Mouse (Mus musculus): ENCODE measurements around the gene Cacna1g. TPM values are rescaled to one million over a fixed set of nuclear protein-coding genes. Genes with fewer than 3 reads are reported as not detected.

The Cacna1g gene
- total RNA-seq, 1 experiment from 2014 or later = not detected

DNA sequence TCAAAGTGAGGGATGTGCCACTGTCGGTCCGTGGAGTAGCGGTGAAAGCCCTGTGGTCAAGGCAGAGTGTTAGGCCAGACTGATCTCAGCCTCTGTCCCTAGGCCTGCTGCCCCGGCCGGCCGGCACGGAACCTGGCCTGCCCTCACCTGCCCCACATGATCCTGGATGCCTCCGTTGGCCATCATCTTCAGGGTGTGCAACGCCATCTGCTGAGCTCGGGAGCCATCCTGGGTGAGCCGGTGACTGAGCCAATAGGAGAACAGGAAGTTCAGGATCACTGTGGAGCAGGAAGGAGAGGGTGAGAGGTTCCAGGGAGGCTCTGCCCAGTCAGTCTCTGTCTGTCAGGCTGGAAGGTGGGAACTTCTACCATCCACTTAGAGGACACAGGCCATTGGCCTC, 9.4 kb upstream of the Cacna1g start:
- ATAC-seq (ENCODE audit: extremely low read depth, insufficient number of reproducible peaks, low FRiP score, poor library complexity, severe bottlenecking) = no peak

GRCm38 (mm10) chr11:94482738-94483137, 8.7 kb upstream of the Cacna1g start:
- ATAC-seq (ENCODE audit: extremely low read depth, insufficient number of reproducible peaks, low FRiP score, poor library complexity, severe bottlenecking) = no peak

DNA sequence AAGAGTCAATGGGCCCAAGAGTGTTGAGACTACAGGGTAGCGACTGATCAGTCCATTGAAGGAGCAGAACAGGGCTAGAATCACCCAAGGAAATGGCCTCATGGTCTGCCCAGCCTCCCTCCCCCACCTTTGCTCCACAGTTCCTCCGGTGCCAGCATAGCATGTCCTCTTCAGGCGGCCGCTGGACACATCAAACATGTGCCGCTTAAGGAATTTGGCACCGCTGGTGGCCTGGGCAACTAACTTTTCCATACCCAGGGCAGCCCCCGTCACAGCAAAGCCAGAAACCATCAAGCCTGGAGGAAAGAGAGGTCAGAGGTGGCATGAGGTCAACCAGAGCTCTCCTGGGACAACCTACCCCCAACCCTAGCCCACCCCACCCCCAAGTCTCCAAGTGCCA, 8.0 kb upstream of the Cacna1g start:
- no peak for ATAC-seq (ENCODE audit: extremely low read depth, insufficient number of reproducible peaks, low FRiP score, poor library complexity, severe bottlenecking)

- no peak for ATAC-seq (ENCODE audit: extremely low read depth, insufficient number of reproducible peaks, low FRiP score, poor library complexity, severe bottlenecking)
Measured at GRCm38 (mm10) chr11:94480382-94480781, 6.4 kb upstream of the Cacna1g start.

DNA sequence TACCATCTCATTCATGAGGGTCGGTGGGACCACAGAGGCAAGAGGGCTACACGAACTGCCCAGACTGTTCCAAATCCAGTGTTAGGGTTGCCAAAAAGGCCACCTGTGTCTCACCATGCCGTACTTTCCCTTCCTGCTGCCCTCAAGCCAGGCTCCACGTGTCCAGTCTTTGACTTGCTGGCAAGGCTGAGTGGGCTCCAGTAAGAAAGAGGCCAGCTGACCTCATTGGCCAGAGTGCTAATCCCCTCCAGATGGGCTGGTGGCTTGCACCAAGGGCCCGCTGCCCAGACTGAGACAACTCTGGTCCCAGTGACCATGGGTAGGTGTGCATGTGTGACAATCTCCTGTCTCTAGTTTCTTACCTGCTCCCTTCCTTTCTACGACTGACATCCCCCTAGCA, 3.7 kb upstream of the Cacna1g start:
- no peak for ATAC-seq (ENCODE audit: extremely low read depth, insufficient number of reproducible peaks, low FRiP score, poor library complexity, severe bottlenecking)

- no peak for ATAC-seq (ENCODE audit: extremely low read depth, insufficient number of reproducible peaks, low FRiP score, poor library complexity, severe bottlenecking)
Measured at GRCm38 (mm10) chr11:94475722-94476121, 1.7 kb upstream of the Cacna1g start.

- ATAC-seq (ENCODE audit: extremely low read depth, insufficient number of reproducible peaks, low FRiP score, poor library complexity, severe bottlenecking) = no peak
Measured at GRCm38 (mm10) chr11:94474544-94474910, 529 bp upstream of the Cacna1g start.

DNA sequence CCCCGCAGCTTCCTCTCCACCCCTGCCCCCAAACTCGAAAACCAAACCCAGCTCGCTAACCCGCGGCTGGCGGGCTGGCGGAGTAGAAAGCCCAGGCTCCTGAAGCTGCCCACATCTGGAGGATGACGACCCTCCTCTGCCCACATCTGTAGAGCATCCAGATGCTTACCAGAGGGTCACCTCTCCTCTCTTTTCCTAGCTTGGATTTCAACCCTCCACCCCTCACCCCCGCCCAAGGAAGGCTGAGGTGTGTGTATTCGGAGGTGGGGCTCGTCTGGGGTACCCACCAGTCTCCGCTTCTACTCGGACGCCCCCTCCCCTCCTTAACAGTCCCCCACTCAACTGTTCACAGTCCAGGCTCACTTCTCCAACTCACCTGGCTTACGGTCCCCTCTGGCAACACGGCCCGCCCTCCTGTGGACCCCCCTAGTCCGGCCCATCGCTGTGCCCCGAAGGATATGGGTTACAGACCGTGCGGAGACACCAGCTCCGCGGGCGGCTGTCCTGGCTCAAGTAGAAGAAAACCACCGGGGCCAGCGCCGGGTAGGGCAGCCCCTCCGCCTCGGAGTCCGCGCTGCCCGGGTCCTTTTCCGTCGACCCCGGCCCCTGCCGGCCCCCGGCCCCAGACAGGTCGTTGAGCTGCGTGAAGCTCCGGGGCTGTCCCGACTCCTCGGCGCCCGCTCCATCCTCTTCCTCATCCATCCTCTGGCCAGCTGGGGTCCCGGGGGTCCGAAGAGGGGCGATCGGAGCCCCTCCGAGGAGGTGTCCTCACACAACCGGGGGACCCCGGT, 887 bp downstream of the Cacna1g start:
- ATAC-seq (ENCODE audit: extremely low read depth, insufficient number of reproducible peaks, low FRiP score, poor library complexity, severe bottlenecking) = no peak

- no peak for ATAC-seq (ENCODE audit: extremely low read depth, insufficient number of reproducible peaks, low FRiP score, poor library complexity, severe bottlenecking)
Measured at GRCm38 (mm10) chr11:94472585-94472915, 1.4 kb downstream of the Cacna1g start.

DNA sequence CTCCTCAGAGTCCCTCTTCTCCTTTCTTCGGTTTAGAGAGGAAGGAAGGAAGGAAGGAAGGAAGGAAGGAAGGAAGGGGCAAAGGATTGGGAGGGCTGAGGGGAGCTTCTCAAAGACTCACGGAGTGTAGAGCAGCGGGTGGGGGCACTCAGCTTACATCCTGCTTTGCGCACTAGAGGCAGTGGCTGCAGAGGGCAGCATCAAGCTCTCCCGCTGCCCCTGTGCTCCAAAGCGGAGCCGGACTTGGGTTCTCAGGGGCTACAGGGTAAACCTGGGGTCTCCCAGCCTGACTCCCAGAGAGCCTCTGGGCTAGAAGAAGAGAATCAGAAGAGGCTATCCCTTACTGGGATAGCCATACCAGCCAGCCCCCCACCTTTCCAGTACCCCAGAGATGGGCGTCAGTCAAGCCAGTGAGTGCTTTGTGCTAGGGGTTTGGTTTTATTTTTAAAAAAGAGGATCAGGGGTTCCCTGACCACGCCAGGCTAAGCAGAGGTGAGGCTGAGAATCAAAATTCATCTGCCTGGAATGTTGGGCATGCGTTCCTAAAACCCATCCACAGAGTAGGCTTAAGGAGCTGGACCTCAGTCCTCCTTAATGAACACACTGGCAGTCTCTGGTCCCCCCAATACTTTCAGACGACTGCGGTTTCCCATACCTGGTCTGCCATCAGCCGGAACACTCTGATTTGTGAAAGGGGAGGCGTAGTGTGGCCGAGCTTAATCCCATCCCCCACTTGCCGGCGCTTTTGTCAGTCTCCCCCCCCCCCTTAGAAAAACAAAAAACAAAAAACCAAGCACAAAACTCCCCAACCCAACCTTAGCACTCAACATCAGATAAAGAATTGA, 2.0 kb downstream of the Cacna1g start:
- no peak for ATAC-seq (ENCODE audit: extremely low read depth, insufficient number of reproducible peaks, low FRiP score, poor library complexity, severe bottlenecking)

DNA sequence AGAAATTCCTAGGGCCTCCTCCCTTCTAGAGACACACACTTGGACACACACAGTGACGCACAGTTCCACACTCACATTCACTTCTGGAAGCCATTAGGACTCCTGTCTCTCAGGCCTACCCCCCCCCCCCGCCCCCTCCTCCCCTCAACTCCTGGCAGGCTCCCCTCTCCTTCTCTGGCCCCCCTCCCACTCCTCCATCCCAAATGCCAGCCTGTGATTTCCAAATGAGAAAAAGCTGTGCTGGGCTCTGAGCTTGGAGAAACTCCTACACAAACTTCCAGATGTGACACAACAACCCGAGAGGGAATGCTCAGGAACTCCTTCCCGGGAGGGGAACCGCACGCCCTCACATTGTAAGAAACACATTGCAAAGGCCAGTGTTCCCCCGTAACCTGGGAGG, 3.6 kb downstream of the Cacna1g start:
- ATAC-seq (ENCODE audit: extremely low read depth, insufficient number of reproducible peaks, low FRiP score, poor library complexity, severe bottlenecking) = no peak

- ATAC-seq (ENCODE audit: extremely low read depth, insufficient number of reproducible peaks, low FRiP score, poor library complexity, severe bottlenecking) = no peak
Measured at GRCm38 (mm10) chr11:94469136-94470064, 4.6 kb downstream of the Cacna1g start.

DNA sequence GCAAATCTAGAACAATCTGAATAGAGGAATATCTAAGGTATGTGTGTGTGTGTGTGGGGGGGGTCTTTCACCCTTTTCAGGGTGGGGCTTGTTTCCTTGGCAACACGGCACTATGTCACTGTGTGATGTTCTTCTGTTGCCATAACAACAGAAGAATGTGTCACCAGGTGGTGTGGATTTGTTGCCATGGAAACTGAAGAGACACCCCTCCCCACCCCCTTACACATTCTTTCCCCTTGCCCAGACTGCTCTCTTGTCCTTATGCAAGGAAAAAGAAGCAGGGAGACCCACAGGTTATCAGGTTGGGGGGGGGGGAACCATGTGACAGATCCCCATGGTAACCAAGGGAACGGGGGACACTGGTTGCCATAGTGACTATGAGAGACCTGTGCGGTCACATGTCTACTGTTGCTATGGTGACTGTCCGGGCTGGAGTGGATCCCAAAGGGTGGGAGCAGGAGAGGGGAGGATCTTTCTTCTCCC, 5.4 kb downstream of the Cacna1g start:
- ATAC-seq (ENCODE audit: extremely low read depth, insufficient number of reproducible peaks, low FRiP score, poor library complexity, severe bottlenecking) = no peak

DNA sequence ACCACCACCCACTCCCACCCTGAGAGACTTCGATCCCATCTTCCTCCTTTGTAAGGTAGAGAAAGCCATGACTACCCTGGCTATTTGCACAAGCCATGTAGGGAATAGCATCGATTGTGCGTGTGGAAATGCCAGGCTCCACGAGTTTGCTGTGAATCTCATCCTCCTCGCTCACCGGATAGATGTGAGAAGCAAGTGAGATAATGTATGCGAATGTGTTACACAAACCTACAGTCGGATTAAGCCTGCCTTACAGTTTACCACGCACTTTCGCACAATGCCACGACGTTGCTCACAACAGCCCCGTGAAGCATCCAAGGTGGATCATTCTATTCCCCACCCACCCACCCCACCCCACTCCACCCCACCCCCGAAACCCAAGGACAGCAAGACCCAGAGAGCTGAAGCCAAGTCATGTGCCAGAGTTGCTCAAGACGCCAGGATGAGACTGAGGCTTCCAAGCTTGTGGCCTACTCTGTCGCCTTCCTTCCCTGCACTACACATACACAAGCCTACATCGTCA, 7.6 kb downstream of the Cacna1g start:
- no peak for ATAC-seq (ENCODE audit: extremely low read depth, insufficient number of reproducible peaks, low FRiP score, poor library complexity, severe bottlenecking)

DNA sequence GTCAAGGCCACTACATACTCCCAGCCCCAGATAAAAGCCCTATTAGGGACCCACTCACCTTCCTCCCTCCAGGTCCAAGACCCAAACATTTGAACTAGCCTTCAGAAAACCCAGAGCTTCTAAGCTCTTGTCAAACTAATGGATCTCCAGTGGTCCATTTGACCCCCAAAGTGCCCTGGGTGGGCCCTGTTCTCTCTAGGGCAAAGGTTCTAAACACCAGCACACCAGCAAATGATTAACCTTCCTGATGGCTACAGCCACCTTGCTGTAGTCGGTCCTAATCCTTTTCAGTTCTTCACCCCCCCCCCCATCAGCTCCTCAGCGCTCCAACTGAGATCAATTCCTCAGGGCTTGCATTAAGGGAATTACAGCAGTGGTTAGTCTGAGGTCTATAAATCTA, 9.8 kb downstream of the Cacna1g start:
- ATAC-seq (ENCODE audit: extremely low read depth, insufficient number of reproducible peaks, low FRiP score, poor library complexity, severe bottlenecking) = no peak

DNA sequence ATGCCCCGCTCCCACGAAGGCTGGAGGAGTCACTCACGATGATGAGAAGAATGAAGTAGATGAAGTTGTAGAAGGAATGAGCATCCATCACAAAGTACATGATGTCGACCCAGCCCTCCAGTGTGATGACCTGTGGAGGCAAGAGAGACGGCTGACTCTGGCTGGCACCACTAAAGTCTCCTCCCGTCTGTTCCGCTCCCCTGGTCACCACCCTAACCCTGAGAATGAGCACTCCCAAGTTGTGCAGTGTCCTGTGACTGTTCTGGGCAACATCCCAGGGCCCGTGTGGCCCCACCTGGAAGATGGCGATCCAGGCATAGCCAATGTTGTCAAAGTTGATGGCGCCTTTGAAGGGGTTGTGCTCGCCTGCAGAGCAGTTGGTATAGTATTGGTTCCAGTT, 12.1 kb downstream of the Cacna1g start:
- no peak for ATAC-seq (ENCODE audit: extremely low read depth, insufficient number of reproducible peaks, low FRiP score, poor library complexity, severe bottlenecking)

DNA sequence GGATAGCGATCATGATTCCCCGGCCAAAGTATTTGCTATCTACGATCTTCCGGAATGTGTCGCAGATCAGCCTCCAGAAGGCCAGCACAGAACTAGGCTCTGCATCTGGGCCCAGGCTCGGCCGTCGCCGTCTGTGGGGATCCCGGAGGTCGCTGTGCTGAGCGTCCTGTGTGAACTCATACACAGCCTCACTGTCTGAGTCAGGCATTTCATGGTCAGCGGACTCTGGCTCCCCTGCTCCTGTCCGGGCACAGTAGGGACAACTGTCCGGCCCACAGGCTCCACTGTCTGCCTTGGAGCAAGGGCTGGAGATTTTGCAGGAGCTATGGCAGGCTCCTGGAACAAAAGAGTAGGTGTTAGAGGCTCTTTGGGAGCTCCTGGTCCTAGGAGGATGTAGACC, 17.0 kb downstream of the Cacna1g start:
- ATAC-seq (ENCODE audit: extremely low read depth, insufficient number of reproducible peaks, low FRiP score, poor library complexity, severe bottlenecking) = no peak

DNA sequence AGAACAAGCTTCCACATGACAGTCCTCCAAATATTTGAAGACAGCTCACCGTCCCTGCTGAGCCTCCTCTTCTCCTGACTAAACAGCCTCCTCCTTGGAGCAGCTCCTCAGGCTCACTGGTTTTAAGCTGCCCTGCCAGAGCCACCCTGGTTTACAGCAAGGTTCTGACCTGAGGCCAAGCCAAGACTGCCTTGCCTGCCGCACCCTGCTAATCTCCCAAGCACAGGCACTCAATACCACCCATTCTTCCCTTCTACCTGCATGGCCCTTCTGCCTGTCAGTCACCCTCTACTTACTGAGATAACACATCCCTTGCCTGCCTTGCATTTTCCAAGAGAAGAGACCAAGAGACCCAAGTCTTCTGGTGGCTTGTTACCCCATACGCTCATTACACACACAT, 17.7 kb downstream of the Cacna1g start:
- ATAC-seq (ENCODE audit: extremely low read depth, insufficient number of reproducible peaks, low FRiP score, poor library complexity, severe bottlenecking) = no peak

- ATAC-seq (ENCODE audit: extremely low read depth, insufficient number of reproducible peaks, low FRiP score, poor library complexity, severe bottlenecking) = no peak
Measured at GRCm38 (mm10) chr11:94455161-94455820, 18.7 kb downstream of the Cacna1g start.
